Mouse (Mus musculus): ENCODE data around the gene Hgd.

Hgd gene

DNA sequence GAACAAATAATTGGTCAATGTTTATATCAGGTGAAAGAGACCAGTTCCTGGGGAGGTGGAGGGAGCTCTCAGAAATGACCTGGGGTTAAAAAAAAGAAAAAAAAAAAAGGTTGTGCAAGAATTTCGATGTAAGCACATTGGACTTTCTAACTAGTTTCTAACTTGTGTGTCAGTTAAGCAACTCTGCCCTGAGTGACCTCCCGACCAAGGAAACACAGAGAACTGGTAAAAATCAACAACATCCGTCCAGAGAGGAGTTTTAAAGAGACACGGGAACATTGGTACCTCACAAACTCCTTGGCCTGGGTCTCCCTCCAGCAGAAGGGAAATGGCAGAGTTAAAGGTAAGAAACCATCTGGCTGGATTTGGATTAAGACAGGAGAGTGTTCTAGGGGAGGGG is at the start of gene Hgd:
TSS of gene Hgd (plus strand) at position 160 of the 400 bp plus-strand sequence.
- DNase-seq (ENCODE audit: low spot score in 2 of 2): no peak

DNA sequence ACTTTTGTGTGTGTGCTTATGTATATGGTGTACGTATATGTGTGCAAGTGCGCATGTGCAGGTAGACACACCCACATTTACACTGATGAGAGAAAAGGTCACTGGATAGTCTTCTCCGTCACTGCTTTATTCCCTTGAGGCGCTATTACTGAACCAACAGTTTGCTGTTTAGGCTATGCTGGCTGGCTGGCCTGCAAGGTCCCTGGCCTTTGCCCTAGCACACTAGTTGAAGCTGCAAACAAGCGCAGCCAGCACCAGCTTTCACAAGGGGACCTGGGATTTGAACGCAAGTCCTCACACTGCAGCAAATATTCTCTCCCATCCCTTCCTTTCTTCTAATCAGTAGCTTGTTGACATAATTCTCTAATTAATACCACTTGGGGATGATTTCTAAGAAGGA is 49.8 kb upstream of the Hgd start:
- DNase-seq (ENCODE audit: low spot score in 2 of 2): no peak

DNA sequence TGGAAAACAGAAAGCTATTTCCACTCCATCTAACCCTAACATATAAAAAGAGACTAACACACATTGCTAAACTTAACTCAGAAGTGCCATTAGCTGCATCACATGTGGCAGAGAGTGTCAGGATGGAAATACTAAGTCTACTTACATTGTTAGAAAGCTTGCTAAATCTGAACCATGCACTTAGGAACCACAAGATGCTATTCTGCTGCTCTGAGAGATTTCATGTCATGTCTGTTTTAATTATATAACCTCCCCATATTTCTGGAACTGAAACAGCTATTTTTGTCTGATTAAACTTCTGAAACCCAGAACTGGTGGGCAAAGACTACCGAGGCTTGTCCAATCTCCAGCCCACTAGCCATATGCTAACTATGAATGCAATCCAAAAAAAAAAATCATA is 47.9 kb upstream of the Hgd start:
- DNase-seq (ENCODE audit: low spot score in 2 of 2): no peak

DNA sequence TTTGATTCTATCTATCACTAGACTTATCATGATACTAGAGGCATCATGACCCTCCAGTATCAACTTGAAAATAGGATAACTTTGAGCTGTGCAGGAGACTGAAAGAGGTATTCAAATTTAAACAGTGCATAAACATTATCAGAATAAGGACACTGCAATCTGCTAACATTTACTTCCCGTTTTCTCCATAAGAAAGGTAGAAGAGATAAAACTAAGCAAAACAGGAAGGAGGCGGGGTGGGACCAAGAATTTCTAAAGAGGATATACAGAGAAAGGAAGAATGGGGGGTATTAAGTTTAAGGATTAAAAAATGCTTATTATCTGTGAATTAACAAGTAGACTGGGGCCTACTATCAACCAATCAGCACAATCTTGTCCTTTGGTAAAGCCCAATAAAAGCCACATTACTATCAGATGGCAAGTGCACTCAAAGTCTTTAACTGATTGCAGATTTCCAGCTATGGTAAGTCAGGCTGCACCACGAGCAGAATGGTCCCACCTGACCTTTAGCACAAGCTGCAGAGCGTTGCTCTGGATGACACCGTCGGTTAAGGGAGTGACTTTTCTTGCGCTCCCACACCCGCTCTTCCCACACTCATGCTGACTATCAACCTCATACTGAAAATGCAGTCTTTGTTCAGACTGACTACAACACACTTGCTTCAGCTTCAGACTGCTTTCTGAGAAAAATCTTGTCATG is 46.4 kb upstream of the Hgd start:
- no peak for DNase-seq (ENCODE audit: low spot score in 2 of 2)

DNA sequence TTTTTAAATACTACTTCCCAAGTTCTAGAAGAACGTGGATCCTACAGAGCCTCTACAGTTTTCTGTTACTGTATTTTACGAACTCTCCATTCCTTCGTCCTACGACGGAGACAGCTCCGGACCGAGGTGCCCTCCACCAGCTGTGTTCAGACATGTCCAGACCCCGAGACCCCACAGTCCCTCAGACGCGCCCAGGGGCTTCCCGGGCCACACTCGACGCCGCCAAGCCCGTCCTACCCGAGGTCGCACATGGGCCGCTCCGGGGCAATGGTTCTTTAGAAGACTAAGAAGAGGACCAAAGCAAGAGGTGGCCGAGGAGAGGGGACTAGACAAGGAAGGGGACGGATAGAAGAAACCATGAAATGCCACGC is 40.7 kb upstream of the Hgd start:
- DNase-seq (ENCODE audit: low spot score in 2 of 2): no peak

DNA sequence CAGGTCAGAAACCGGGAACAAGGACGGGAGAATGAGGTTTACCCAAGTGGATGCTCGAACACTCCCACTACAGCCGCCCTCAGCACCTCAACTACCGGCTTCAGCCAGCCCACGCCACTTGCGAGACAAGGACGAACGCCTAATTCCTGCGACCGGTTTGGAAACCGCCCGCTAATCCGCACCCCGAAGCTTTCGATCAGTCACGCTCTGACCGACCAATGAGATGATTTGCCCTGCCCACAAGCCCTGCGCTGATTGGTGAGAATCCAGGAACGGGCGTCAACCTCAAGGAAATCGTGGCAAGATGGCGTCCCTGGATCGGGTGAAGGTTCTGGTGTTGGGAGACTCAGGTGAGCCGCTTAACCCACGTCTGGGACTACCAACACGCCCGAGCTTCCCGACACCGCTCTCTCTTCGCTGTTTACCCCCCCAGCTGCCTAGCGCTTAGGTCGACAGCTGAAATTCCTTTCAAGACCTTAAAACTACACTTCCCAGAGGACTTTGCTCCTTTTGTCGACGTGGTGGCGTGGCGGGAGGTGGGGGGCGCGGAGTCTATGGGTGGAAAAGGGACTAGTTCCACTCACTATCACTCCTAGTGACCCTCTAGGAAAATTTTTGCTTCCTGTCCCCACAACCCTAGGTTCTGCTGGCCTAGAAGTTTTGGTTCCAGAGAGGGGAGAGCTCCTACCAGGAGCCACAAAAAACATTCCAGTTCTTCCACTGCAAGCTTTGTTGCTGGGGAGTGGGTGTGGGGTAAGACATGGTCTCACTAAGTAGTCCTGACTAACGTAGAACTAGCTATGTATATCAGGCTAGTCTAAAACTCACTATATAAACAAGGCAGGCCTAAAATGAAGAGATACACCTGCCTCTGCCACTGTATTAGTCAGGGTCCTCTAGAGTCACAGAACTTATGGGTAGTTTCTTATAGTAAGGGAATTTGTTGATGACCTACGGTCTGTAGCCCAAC is 40.1 kb upstream of the Hgd start, which contains the start of the genes Gtf2e1 and Rabl3:
TSS of gene Gtf2e1 (minus strand) at position 179 of the 970 bp plus-strand sequence.
TSS of gene Rabl3 (plus strand) at position 275 of the 970 bp plus-strand sequence.
- peak; percentile 95 to 96 for DNase-seq (ENCODE audit: low spot score in 2 of 2)

DNA sequence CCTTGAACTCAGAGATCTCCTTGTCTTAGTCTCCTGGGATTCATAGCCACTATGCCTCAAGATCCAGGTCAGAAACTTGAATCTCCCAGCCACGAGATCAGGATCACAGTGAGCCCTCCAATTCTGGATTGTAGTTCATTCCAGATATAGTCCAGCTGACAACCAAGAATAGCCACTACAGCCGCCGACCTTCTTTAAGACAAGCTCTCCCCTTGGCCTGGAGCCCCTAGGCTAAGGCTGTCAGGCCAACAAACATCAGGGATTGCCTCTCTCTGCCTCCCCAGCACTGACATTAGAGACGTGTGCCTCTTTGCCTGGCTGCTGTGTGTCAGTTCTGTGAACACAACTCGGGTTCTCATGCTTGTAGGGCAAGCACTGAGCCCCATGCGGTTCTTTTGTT is 39.2 kb upstream of the Hgd start:
- no peak for DNase-seq (ENCODE audit: low spot score in 2 of 2)

DNA sequence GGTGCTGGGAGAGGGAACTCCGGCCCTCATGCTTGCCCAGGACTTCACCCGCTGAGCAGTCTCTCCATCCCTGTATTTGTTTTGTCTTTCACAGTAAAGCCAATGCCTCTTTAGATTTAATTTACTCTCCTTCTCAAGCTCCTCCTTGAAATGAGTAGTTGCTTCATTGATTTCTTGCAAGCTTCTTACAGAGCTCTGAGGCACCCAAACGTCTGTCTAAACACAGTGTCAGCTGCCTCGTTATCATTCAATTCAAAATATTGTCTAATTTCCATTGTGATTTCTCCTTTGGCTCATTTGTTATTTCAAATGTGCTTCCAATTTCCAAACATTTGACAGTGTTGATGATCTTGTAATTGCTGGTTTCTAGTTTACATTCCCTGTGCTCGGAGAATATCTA is 33.6 kb upstream of the Hgd start:
- no peak for DNase-seq (ENCODE audit: low spot score in 2 of 2)

DNA sequence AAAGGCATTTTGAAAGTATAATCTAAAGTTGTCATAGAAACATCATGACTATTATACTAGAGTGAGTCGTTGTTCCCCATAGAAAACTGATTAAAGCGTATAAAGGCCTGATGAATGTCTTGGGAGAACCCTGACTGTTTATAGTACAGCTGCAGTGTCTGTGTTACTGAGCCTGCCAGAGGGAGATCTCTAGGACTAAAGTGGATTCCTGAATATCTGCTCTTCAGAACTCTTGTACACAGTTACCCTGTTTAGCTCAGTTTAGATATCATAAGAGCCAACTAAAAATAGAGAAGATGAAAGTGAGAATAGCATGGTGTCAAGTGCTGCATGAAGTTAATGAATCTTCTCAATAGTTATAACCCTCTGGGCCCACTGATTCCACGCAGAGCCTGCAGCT is 29.7 kb upstream of the Hgd start:
- no peak for DNase-seq (ENCODE audit: low spot score in 2 of 2)

DNA sequence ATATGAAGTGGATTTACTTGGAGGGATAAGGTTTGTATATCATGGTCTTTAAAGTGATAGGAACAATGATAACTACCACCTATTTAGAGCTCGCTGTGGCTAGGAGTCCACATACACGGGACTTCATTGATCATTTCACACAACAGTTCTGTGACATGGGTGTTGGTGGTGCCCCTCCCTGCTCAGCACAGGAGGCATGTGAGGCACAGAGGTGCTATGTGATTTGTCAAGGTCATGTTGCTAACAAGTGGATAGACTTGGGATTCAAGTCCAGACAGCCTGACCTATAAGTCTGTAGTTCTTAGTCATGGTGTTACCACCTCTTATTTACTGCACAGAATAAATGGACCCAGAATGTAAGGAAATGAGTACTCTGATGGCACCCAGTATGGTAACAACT is 29.0 kb upstream of the Hgd start:
- no peak for DNase-seq (ENCODE audit: low spot score in 2 of 2)

DNA sequence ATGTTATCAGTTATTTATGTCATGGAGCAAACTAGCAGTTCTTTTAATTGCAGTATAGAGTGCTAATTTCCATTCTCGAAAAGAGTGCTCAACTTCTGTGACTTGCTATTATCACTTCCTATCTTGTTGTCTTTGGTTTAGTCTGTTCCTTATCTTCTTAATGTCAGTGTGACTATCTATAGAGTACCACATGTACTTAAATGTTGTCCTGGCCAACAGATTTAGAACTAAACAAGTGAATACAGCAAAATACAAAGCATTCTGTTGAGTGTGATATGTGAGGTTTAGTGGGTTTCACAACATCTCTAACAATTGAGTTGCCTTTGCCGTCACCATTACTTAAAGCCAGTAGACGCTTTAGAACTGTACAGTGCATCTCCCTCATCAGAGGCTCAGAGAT is 27.1 kb upstream of the Hgd start:
- DNase-seq (ENCODE audit: low spot score in 2 of 2): no peak

DNA sequence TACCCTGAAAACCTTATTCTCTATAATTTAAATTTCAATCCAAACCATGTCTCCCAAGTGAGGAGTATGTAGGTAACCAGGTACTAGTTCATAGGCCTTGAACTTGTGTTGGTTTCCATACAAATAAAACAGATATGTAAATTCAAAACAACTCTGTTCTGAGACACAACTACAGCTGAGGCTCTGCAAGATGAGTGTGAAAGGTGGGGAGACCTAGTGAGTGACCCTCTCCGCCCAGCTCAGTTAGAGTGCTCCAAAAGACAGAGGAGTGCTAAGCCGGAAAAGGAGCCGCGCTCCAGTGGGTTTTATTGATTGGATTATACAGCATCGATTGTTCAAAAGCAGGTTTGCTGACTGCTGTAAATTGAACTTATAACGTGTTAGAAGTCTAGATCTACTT is 17.5 kb upstream of the Hgd start:
- DNase-seq (ENCODE audit: low spot score in 2 of 2): no peak

DNA sequence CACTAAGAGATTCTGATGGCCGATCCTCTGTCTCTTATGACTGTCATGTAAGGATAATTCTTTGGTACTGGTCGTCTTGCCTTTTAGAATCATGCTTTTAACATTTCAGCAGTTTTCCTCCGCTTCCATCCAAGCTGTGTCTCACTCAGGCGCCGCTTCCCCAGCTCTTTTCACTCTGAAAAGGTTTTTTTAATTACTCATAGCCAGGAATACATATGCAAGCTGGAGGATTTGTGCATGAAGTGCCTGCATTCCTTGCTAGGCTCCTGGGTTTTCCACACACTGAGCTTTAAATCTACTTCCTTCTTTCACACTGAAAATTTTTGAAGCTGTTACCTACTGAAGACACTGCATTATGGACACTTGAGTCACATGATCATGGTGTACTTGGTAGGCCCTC is 17.0 kb upstream of the Hgd start:
- no peak for DNase-seq (ENCODE audit: low spot score in 2 of 2)

DNA sequence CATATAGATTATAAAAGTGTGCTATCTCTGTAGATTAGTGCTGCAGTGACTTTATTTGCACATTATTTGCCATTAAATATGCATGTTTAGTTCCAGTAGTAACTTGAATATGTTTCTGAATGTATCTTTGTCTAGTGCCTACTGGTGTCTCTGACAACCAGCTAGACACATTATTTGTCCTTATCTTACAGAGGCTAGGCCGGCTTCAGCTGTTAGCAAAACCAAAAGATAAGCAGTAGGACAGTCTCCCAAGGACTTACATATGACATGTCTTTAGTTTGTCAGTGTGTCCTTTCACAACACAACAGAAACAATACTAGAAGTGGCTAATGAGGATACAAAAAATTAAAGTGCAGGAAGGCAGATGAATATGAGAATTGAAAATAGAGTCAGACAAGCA is 14.8 kb upstream of the Hgd start:
- no peak for DNase-seq (ENCODE audit: low spot score in 2 of 2)

DNA sequence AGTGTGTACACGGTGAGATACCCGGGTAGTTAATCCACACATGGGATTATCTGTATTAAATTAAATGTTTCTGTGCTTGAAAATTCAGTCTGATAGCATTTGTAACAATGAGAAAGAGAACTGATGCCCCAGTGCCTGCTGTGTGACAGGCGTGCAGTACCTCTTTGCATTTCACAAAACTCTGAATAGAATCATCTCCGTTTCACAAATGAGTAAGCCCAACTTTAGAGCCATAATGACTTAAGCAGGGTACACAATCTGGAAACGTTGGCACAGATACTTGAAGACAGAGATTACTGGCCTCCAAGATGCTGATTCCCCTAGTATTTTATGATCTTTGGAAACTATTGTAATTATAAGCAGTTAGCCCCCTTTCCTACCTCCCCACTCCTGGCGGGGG is 13.8 kb upstream of the Hgd start:
- no peak for DNase-seq (ENCODE audit: low spot score in 2 of 2)

DNA sequence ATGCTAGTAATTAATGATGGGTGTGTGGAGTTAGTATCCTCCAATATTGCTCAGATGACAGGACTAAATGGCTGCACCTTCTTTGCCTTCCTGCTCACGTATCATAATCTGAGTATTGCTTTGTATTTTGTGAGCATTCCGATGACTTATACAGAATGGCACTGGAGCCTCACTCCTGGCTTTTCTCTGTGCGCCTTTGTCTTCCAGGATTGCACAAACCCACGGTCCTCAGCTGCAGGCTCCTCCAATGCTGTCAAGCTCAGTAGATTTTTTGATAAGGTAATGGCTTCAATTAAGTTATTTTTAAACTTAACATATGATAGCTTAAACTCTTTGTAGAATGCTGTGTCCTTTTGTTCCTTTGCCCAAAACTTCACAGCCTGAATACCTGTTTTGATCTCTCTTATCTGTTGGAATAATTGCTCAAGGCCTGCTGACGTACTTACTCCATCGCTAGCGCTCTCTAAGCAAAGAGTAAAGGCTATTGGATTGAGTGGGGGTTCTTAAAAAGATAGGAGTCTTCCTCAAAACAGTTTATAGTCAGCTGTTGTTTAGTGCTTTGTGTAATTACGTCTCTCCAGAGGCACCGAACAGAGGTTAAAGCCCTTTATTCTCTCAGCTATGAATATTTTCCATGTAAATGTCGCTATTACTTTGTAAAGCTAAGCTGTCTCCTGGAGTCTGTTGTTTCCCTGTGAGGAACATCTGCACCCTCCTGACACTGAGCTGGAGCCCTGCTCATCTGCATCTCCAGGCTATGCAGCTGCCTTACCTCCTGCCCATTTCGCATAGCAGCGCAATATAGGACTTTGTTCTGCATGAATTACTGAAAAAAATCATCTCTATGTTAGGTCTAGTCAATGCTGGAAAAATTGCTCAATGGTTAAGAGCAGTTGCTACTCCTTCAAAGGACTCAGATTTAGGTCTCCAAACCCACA is 12.6 kb upstream of the Hgd start:
- DNase-seq (ENCODE audit: low spot score in 2 of 2): no peak

DNA sequence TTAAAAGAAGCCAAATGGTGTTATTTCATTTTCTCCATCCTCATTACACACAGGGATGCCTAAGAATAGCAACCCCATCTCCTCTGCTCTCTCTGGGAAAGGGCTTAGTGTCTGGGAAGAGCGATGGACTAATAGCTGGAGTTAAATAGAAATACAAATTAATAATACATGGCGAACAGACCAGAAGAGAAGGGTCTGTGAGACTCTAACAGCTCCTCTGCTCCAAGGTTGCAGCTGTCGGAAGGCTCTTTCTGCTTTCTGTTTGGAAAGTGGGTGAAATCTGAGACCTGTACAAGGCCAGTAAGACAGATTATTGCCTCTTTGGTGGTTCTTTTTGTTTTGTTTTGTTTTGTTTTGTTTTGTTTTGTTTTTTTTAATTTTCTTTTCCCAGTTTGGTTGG is 8.4 kb upstream of the Hgd start:
- no peak for DNase-seq (ENCODE audit: low spot score in 2 of 2)

DNA sequence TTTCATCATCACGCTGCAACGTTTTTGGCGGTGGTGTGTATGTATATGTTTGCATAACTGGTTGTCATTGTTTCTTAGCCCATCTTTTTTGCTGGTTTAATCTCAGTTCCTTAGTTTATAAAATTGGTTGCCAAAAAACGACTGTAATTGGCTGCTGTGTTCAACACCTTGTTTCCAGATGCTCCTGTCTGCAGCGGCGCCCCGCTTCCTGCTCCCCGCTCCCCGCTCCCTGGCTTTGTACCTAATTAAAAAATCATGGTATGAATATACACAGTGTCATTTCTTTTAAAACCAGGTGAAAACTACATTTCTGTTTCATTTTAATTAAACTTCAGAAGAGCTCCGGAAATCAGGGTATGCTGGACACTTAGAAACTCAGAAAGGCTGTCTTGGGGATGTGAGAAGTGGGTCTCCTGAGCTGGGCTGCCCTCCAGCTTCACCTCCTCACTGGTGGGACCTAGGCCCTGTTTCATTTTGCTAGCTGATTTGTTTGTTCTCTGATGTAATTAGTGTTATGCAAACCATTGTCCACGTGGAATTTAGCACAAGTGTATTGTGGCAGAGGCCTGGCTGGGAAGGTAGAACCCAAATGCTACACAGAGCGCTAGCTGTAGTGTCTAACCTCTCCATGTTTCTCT is 7.7 kb upstream of the Hgd start:
- no peak for DNase-seq (ENCODE audit: low spot score in 2 of 2)

DNA sequence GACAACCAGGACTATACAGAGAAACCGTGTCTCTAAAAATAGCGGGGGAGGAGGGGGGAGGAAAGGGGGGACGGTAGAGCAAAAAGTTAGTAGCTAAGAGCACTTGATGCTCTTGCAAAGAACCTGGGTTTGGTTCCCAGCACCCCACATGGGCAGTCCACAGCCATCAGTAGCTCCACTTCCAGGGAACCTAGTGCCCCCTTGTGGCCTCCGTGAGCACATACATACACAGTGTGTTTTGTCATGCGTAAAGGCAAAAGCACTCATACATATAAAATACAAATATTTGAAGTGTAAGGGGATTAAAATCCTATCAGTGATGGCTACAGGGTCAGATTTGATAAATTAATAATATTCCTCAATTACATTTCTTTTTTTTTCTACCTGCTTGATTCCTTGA is 6.9 kb upstream of the Hgd start:
- no peak for DNase-seq (ENCODE audit: low spot score in 2 of 2)

DNA sequence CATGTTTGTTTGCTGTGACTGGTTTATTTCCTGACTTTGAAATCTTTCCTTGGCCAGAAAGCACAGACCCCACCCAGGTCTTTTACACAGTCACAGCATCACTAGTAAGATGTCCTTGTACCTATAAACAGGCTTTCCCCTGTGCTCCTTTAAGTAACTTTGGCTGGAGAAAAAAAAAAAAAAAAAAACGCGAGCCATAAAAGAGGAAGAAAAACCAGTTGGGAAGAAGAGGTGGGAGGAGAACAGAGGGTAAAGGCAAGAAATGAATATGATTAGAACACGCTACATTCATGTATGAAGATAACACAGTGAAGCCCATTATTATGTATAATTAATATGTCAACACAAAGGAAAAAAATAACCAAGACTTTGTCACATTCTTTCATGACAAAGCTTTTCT is 4.6 kb upstream of the Hgd start:
- no peak for DNase-seq (ENCODE audit: low spot score in 2 of 2)

DNA sequence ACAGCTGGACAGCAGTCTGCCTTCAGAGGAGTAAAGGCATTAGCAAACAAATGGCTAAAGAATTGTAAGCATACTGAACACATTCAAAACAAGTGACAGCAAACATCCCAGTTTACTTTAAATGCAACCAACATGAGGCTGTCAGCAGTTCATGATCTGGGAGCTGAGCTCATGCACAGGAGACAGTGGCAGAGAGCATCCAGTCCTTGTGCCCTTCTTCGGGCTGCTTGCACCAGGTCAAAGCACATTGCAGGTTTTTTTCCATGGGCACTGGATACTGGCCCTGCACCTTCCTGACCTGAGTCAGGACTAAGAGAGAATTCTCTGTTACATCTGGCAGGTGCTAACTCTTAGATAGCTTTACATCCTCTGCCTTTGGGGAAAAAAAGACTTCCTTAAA is 362 bp upstream of the Hgd start:
- no peak for DNase-seq (ENCODE audit: low spot score in 2 of 2)

DNA sequence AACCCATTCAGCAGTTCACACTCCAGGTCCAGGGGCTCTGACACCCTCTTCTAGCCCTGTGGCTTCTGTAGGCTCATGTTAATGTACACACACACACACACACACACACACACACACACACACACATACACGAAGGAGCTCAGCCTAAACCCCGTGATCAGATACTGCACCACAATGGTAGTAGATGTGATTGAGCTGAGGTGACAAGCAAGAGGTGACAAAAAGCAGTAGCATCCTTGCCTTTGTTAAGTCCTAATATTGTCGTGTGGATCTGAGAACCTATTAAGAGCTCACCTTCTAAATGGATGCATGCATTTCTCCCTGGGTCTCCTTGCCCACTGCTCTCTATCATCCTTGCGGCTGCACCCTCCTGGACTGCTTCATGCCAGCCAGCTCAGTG is 698 bp downstream of the Hgd start:
- DNase-seq (ENCODE audit: low spot score in 2 of 2): no peak

Measured in urinary bladder, postnatal 4 days (tissue).